Mouse (Mus musculus): ENCODE measurements around the gene Mgme1. TPM values are rescaled to one million over a fixed set of nuclear protein-coding genes. Genes with fewer than 3 reads are reported as not detected.
A peak's percentile ranks its signal among the peaks of the same experiment; 100 is the strongest.

Mgme1 gene
- total and polyA plus RNA-seq, 3 experiments: 10.6 to 21.9 (median 19.7) TPM

DNA sequence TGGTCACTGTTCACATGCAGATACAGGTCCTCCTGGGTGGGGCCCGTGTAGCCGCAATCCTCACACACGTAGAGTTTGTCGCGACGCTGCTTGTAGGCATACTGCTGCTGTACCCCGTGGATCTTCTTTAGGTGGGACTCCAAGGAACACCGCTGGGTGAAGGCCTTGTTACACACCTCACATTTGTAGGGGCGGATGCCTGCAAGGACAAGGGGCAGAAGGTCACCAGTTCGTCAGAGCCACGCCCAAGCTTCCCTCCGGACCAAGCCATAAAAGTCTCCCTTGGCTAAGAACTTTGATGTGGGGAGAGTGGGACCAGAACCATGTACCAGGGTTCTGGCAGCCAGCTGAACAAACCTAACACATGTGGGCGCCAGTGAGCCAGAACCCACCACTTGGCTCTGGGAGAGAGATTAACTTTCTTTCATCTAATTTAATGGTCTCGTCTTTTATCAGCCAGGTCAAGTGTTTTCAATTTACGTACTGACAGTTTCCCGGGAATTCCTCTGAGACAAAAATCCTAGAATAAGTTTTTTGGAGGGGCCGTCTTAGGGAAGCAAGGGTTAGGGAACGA is 35.3 kb downstream of the Mgme1 start:
- H3K4me3 ChIP-seq (replicated peaks in 1 of 3; ENCODE audit: low read depth in 2 of 3, low read length in 2 of 3, poor library complexity in 1 of 3): no peak overlapping the region

DNA sequence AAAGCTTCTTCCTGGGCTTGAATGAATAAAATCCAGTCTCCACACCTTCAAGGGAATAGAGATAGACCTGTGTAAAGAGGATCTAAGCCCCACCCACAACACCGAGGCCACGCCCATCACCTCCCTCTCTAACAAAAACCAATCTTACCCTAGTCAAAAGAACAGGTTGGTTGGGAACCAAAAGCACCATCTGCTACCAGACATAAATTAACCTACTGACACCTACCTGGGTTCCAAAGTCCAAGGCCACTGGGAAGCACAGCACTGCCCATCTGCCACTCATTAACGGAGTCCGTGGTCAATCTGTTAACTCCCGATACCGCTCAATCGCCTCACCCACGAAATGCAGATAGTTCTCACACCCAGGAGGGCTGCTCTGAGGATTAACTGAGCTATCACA is 38.1 kb downstream of the Mgme1 start:
- H3K27me3 ChIP-seq (replicated peaks): no peaks in the 10 kb centered on the region
- H3K4me1 ChIP-seq (ENCODE audit: control insufficient read depth in 1 of 2, insufficient read depth in 2 of 2): peaks cover 3 to 13% of the 10 kb centered on the region in 2 experiments; a peak in 3 of 4 replicates
- dilution Hi-C loops (cut with MboI; ENCODE audit: extremely low pct_ligation_motif_present, extremely low pct_unique_long_range_greater_than_20kb, low sequenced_read_pairs) (no loop called here), in situ Hi-C loops (cut with MboI; ENCODE audit: low pct_ligation_motif_present, low pct_unique_long_range_greater_than_20kb, low sequenced_read_pairs) (no loop called here)
- H3K36me3 ChIP-seq (replicated peaks in 1 of 2; ENCODE audit: control insufficient read depth in 1 of 2, insufficient read depth in 1 of 2, low read length in 1 of 2): no peaks in the 10 kb centered on the region
- H3K27ac ChIP-seq (ENCODE audit: insufficient read depth, low read depth): no peak overlapping the region
- TF ChIP-seq USF1 (IDR thresholded peaks at IDR 0.05; ENCODE audit: low read depth, low read length) (no peak), MAX (IDR thresholded peaks at IDR 0.05; ENCODE audit: low read length) (no peak), UBTF (IDR thresholded peaks at IDR 0.05; ENCODE audit: low read depth, low read length) (no peak), RAD21 (IDR thresholded peaks at IDR 0.05; ENCODE audit: low read depth, low read length) (no peak), MAZ (IDR thresholded peaks at IDR 0.05; ENCODE audit: low read depth, low read length) (no peak), TBP (conservative IDR thresholded peaks at IDR 0.05; ENCODE audit: low read depth, low read length) (no peak), POLR2A (IDR thresholded peaks at IDR 0.05; ENCODE audit: low read depth, low read length) (no peak)
- no peaks in the 10 kb centered on the region for H3K9me3 ChIP-seq (replicated peaks; ENCODE audit: low read length)
- H3K4me3 ChIP-seq (replicated peaks in 1 of 3; ENCODE audit: low read depth in 2 of 3, low read length in 2 of 3, poor library complexity in 1 of 3): no peak overlapping the region
- no peak for DNase-seq (ENCODE audit: extremely low read depth)
- no peak overlapping the region for H3K9ac ChIP-seq (ENCODE audit: insufficient read depth, low read depth)
- H3K79me2 ChIP-seq (replicated peaks; ENCODE audit: control insufficient read depth, extremely low read depth, insufficient read depth, poor library complexity, severe bottlenecking): no peaks in the 10 kb centered on the region
- no peak overlapping the region for H3K4me2 ChIP-seq (ENCODE audit: insufficient read depth, low read depth, poor library complexity, severe bottlenecking)

More for the DNA sequence above, 35.3 kb downstream of the Mgme1 start:
- no peaks in the 10 kb centered on the region for H3K27me3 ChIP-seq (replicated peaks)
- no peak overlapping the region for H3K4me2 ChIP-seq (ENCODE audit: insufficient read depth, low read depth, poor library complexity, severe bottlenecking)
- H3K27ac ChIP-seq (ENCODE audit: insufficient read depth, low read depth): no peak overlapping the region
- DNase-seq (ENCODE audit: extremely low read depth): no peak
- no peaks in the 10 kb centered on the region for H3K79me2 ChIP-seq (replicated peaks; ENCODE audit: control insufficient read depth, extremely low read depth, insufficient read depth, poor library complexity, severe bottlenecking)
- H3K36me3 ChIP-seq (replicated peaks in 1 of 2; ENCODE audit: control insufficient read depth in 1 of 2, insufficient read depth in 1 of 2, low read length in 1 of 2): no peaks in the 10 kb centered on the region
- peaks cover 3 to 18% of the 10 kb centered on the region in 2 experiments; a peak in 3 of 4 replicates for H3K4me1 ChIP-seq (ENCODE audit: control insufficient read depth in 1 of 2, insufficient read depth in 2 of 2)
- in situ Hi-C loops (cut with MboI; ENCODE audit: low pct_ligation_motif_present, low pct_unique_long_range_greater_than_20kb, low sequenced_read_pairs) (no loop called here), dilution Hi-C loops (cut with MboI; ENCODE audit: extremely low pct_ligation_motif_present, extremely low pct_unique_long_range_greater_than_20kb, low sequenced_read_pairs) (no loop called here)
- H3K9ac ChIP-seq (ENCODE audit: insufficient read depth, low read depth): no peak overlapping the region
- TF ChIP-seq CTCF (conservative IDR thresholded peaks at IDR 0.05 in 1 of 2, IDR thresholded peaks at IDR 0.05 in 1 of 2; ENCODE audit: low read depth in 2 of 2, low read length in 2 of 2): peak in 1 of 2 experiments; percentile 57; a peak in 2 of 4 replicates
- peak; percentile 24 for TF ChIP-seq RAD21 (IDR thresholded peaks at IDR 0.05; ENCODE audit: low read depth, low read length)
- peak; percentile 46 for TF ChIP-seq SMC3 (IDR thresholded peaks at IDR 0.05; ENCODE audit: low read depth, low read length)
- no peak for TF ChIP-seq MAFK (IDR thresholded peaks at IDR 0.05; ENCODE audit: insufficient replicate concordance, low read length)
- H3K9me3 ChIP-seq (replicated peaks; ENCODE audit: low read length): no peaks in the 10 kb centered on the region

- H3K4me3 ChIP-seq (replicated peaks in 1 of 3; ENCODE audit: low read depth in 2 of 3, low read length in 2 of 3, poor library complexity in 1 of 3): no peak overlapping the region
- no peak overlapping the region for H3K27ac ChIP-seq (ENCODE audit: insufficient read depth, low read depth)
- no peaks in the 10 kb centered on the region for H3K36me3 ChIP-seq (replicated peaks in 1 of 2; ENCODE audit: control insufficient read depth in 1 of 2, insufficient read depth in 1 of 2, low read length in 1 of 2)
- no peak for DNase-seq (ENCODE audit: extremely low read depth)
- H3K9me3 ChIP-seq (replicated peaks; ENCODE audit: low read length): no peaks in the 10 kb centered on the region
- in situ Hi-C loops (cut with MboI; ENCODE audit: low pct_ligation_motif_present, low pct_unique_long_range_greater_than_20kb, low sequenced_read_pairs) (no loop called here), dilution Hi-C loops (cut with MboI; ENCODE audit: extremely low pct_ligation_motif_present, extremely low pct_unique_long_range_greater_than_20kb, low sequenced_read_pairs) (no loop called here)
- H3K79me2 ChIP-seq (replicated peaks; ENCODE audit: control insufficient read depth, extremely low read depth, insufficient read depth, poor library complexity, severe bottlenecking): no peaks in the 10 kb centered on the region
- TF ChIP-seq SIN3A (IDR thresholded peaks at IDR 0.05; ENCODE audit: low read length) (no peak), CHD1 (IDR thresholded peaks at IDR 0.05; ENCODE audit: low read depth, low read length) (no peak), JUN (IDR thresholded peaks at IDR 0.05; ENCODE audit: insufficient read depth, low read depth, low read length) (no peak), NELFE (IDR thresholded peaks at IDR 0.05; ENCODE audit: low read depth, low read length) (no peak), USF1 (IDR thresholded peaks at IDR 0.05; ENCODE audit: low read depth, low read length) (no peak), KAT2A (IDR thresholded peaks at IDR 0.05; ENCODE audit: insufficient replicate concordance, low read length) (no peak), BHLHE40 (IDR thresholded peaks at IDR 0.05; ENCODE audit: low read depth, low read length) (no peak), MAX (IDR thresholded peaks at IDR 0.05; ENCODE audit: low read length) (no peak), ZKSCAN1 (IDR thresholded peaks at IDR 0.05; ENCODE audit: borderline replicate concordance, low read depth, low read length) (no peak), ETS1 (conservative IDR thresholded peaks at IDR 0.05; ENCODE audit: low read depth, low read length) (no peak), TBP (conservative IDR thresholded peaks at IDR 0.05; ENCODE audit: low read depth, low read length) (no peak), PAX5 (IDR thresholded peaks at IDR 0.05; ENCODE audit: low read length) (no peak)
- no peaks in the 10 kb centered on the region for H3K27me3 ChIP-seq (replicated peaks)
- no peak overlapping the region for H3K9ac ChIP-seq (ENCODE audit: insufficient read depth, low read depth)
- H3K4me2 ChIP-seq (ENCODE audit: insufficient read depth, low read depth, poor library complexity, severe bottlenecking): no peak overlapping the region
- H3K4me1 ChIP-seq (ENCODE audit: control insufficient read depth in 1 of 2, insufficient read depth in 2 of 2): no peaks in the 10 kb centered on the region
Observed at GRCm38 (mm10) chr2:144310273-144310672, 39.8 kb downstream of the Mgme1 start.
